Mouse (Mus musculus): ENCODE results near the gene Zfp541.

DNA sequence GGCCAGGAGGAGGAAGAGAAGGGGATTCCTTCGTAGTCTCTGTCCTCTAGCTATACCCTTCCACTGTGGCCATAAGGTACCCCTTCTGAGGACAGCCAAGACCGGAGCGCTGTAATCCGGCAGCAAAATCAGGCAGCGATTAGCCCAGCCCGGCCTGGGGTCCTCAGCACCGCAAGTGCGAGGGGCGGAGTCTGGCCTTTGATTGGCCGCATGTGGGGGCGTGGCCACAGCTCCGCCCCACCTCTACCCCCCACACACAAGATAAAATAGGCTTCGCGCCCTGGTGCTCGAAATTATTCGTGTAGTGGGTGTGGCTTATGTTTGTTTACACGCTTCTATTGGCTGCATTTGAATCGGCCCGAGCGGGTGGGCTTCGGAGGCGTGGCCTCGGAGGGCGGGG lies 8.9 kb upstream of the Zfp541 start:
- 0 out of 2 replicates have a peak, but pooled peaks have one; percentile 26 for TF ChIP-seq POLR2A (IDR thresholded peaks at IDR 0.05; ENCODE audit: borderline replicate concordance, insufficient read depth, low read length)
- no peak for TF ChIP-seq CTCF (IDR thresholded peaks at IDR 0.05; ENCODE audit: borderline replicate concordance, insufficient read depth, low read depth, low read length)
